Mouse (Mus musculus): ENCODE data around the gene Arhgef2.

- no peak for TF ChIP-seq CTCF (IDR thresholded peaks at IDR 0.05; ENCODE audit: borderline replicate concordance, insufficient read depth, low read length)
- no peak for TF ChIP-seq POLR2A (IDR thresholded peaks at IDR 0.05; ENCODE audit: low read depth, low read length)
Measured at GRCm38 (mm10) chr3:88573810-88574209, 32.0 kb upstream of the Arhgef2 start.

Measured in embryonic fibroblast, embryonic 13.5 days (primary cell).